Mouse (Mus musculus) G1E (cell line): ENCODE data around the gene Trim3.

ENCODE experiments used
- CTCF ChIP-seq: IDR thresholded peaks from 2 replicates; pipeline ENCODE4 v1.5.1; 2012; ENCODE audit warnings: low read depth, low read length, inconsistent platforms, mixed read lengths
- GATA1 ChIP-seq: IDR thresholded peaks from 2 replicates; pipeline ENCODE4 v1.6.1; 2012; ENCODE audit warnings: borderline replicate concordance, low read length, inconsistent platforms, mixed read lengths
- GATA2 ChIP-seq: IDR thresholded peaks from 2 replicates; pipeline ENCODE4 v1.6.1; 2012; ENCODE audit warnings: low read depth, low read length, inconsistent platforms, borderline replicate concordance
- TAL1 ChIP-seq: conservative IDR thresholded peaks from 2 replicates; pipeline ENCODE4 v1.6.1; 2012; ENCODE audit warnings: low read depth, low read length, inconsistent platforms, mixed read lengths

DNA sequence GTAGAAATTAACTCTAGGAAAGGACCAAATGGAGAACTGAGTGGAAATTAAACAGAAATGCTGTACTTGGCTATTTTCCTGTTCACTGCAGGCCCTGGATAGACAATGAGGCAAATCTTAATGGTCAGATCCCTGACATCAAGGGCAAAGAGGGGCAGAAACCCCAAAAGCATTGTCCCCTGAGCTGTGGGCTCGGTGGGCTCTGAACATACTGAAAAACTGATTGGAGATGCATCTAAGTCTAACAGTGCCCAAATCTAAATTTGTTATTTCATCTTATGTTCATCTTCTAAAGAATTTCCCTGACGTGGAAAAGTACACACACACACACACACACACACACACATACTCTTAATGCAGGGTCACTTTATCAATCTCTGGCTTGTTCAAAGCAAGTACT lies 51.4 kb downstream of the Trim3 start:
- no peak for TF ChIP-seq CTCF
- TF ChIP-seq GATA1, result no peak
- no peak for TF ChIP-seq GATA2
- TF ChIP-seq TAL1, result no peak
